Mouse (Mus musculus) heart, postnatal 25 days (tissue): ENCODE measurements at regions not wholly inside any gene's neighbourhood (a gene's known extent, or its start where the extent isn't known, plus 50 kb on each side); places are given as distances from the start of the nearest gene placed in this dataset.

ENCODE experiments used
- DNase-seq: peaks from one replicate; pipeline ENCODE4 v3.0.0; 2022; ENCODE audit warnings: low spot score
- intact Hi-C: fragments of 180-260 bp; cut with DNase I; formaldehyde crosslinking; loops from one replicate; pipeline ENCODE4 v1.15.1; 2025

DNA sequence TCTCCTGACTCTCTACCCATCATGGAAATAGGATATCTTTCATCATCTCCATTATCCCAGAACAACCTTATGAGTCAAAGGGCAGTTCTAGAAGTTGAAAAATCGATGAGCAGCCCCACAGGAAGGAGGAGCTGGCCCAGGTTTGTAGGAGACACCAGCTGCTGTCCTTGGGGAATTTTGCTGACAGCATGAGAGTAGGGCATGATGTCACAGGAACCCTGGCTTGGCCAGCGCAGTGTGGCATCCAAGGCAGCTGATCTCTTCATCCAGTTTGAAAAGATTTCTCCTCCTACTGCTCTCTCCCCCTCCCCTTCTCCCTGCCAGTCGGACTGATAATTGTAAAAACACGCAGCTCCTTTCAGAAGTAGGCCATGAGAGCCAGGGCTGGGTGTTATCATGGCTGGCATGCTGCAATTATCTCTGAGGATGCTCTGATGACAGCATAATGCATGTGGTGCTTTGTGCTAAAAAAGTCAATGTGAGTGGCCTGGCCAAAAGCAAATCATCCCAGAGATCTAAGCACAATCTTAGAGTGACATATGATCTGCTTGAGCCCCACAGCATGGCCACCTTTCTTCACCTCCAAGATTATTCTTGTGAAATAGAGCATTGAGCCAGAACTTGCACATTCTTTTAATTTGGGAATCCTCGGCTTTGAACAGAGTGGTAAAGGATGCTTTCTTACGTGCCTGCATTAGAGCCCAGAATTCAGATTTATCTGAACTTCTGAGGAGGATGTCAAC, 54.2 kb downstream of the Gjd2 start:
- no peak for DNase-seq
- intact Hi-C loops: no loop called here

DNA sequence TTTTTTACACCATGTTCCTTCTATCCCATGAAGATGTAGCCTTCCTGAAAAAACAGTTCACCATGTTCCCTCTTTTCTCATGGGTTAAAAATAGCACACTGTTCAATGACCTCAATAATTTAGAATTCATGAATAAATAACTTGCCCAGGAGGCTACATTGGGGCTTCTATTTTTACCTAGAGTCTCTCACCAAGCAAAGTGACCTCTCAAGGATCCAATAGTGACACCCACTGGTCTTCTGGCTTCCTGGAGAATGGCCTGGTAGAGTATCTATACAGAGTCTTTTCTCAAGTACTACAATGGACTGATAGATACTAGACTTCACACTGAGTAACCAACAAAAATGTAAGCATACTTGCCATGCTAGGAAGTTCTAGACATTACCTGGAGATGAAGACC, 60.9 kb downstream of the Gjd2 start:
- no peak for DNase-seq
- intact Hi-C loops: loop anchor here (2.0 kb wide), 1 partner anchor 86 kb away; no protein-coding TSS in a partner anchor

DNA sequence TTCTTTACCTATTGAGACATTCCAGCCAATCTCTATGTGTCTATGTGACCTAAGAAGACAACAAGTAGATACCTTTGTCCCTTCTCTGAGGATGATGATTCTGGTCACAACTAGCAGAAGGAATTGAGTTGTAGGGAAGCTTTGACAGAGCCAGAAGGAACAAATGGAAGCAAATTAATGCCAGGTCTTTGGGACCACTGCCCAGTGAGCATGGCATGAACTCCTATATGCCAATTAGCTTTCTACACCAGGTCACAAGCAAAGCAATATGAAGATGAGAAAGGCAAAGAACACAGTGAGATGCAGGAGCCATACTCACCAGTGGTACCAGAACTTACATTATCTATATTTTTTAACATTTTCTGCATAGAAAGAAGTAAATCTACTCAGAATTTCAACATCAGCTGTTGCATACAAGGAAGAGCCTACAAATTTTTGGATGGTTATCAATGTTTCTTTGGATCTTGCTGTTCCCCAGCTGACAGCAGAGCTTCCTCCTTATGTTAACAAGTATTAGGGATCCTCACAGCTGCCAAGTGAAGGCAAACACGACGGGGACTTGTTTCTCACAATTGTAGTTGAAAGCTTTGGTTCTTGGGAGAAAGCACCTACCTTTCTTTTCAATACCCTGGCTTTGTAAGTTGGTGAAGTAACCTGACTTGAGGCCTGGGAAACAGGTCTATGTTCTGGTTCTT, 64.0 kb downstream of the Gjd2 start:
- intact Hi-C loops: no loop called here

GRCm38 (mm10) chr2:113931689-113932088, 81.7 kb downstream of the Gjd2 start:
- no peak for DNase-seq
- intact Hi-C loops: no loop called here

More for the DNA sequence above, 64.0 kb downstream of the Gjd2 start:
- no peak for DNase-seq

- intact Hi-C loops: no loop called here
- DNase-seq: no peak
These were observed 82.5 kb downstream of the Gjd2 start for GRCm38 (mm10) chr2:113930948-113931347.

DNA sequence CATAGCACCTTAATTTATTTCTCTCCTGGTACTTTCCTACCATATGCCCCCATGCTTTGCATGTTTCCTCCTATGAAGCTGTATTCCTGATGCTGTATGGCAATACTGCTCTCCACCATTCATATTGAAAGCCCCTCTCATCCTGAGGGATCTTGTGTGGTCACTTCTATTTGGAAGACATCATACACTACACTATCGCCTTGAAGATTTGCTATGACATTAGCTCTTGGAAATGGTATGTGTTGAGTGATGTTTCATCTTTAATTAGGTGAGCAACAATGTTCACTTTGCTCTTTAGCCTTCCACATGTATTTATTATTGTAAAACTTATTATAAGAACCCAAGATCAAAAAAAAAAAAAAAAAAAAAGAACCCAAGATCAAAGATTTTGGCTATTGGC, 81.2 kb upstream of the Arhgap11a start:
- no peak for DNase-seq
- intact Hi-C loops: no loop called here

GRCm38 (mm10) chr2:113924138-113924537, 75.7 kb upstream of the Arhgap11a start:
- no peak for DNase-seq

DNA sequence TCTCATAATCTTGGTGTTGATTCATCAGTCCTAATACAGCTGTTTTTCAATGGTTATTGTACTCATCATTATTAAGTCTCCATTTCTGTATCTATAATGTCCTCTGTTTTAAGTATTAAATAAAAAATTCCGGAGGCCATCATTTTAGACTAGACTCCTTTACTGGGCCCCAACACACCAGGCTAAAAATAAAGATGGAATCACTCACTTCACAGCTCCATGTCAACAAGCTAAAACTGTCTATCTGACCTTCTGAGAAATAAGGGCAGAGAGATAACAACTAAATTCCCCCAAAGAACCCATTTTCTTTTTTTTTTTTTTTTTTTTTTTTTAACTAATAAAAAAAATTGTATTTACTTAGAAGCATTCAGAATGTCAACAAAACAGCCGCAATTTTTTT, 70.5 kb upstream of the Arhgap11a start:
- no peak for DNase-seq
- intact Hi-C loops: no loop called here

More at GRCm38 (mm10) chr2:113924138-113924537, 75.7 kb upstream of the Arhgap11a start:
- intact Hi-C loops: no loop called here

DNA sequence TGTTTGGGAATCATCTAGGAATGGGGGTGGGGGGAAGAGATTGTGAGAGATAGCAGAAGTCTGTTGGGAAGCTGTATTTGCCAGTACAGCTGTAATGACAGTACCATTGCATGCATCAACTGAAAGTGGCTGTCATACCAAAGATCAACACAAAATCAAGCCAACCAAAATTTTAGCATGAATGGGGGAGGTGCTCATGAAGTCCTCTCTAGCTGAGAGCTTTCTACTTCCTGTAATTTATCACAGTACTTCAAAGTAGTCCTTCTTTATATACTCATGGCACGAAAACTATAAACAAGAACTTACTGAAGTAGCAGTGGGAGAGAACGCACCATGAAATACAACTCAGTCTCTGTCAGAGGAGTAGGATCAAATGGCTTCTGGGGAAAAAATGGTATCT, 65.8 kb upstream of the Arhgap11a start:
- intact Hi-C loops: no loop called here
- DNase-seq: no peak

DNA sequence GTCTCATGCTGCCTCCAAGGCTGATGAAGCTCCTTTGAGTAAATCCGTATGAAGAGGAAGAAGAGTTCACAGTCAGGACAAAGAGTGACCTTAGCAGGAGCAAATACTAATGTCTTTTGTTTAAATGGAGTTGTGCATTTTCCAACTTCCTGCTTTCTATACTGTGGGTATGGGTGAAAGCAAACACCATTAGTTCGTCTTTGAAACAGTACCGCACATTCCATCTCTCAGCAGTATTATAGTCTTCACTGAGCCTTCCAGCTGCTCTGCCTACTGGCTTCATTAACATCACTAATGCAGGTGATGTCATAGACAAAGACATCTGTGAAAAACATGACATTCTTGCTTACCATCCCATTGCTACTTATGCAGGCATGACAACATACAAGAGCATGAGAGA, 62.7 kb upstream of the Arhgap11a start:
- DNase-seq: no peak
- intact Hi-C loops: no loop called here

DNA sequence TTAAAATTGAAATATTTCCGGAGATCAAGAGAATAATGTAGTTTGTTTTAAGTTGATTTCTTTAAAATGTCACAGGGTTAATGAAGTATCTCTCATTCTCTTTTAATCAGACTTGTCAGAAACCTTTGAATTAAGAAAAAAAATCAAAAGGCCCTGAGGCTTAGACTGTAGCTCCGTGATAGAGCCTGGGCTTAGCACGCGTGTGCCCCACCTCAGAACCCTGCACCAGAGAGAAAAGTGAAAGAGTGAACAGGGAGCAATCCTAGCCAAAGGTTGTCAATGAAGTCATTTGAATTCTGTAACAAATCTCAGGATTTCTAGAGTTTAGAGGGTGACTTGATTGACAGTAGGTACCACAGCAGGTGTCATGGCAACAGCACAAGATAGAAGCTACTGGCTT, 61.0 kb upstream of the Arhgap11a start:
- DNase-seq: no peak
- intact Hi-C loops: no loop called here

- intact Hi-C loops: no loop called here
- DNase-seq: no peak
These were observed 60.2 kb upstream of the Arhgap11a start for GRCm38 (mm10) chr2:113908636-113909035.

GRCm38 (mm10) chr2:113904414-113904813, 56.0 kb upstream of the Arhgap11a start:
- intact Hi-C loops: no loop called here
- no peak for DNase-seq

DNA sequence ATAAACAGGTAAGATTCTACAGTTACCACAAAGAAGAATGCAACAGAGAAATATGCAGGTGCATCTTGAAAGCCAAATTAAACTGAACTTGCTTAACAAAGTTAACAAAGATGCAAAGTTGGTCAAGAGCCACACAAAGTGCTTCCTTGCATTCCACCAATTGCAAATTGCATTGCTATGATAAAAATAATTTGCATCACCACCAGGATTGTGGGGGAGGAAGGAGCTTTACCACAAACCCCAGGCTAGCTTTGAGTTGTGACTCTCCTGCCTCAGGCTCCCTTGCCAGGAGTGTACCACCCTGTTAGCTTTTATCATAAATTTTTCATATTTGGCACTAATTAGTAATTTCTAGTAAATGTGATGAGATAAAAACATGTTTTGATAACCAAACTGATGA, 55.4 kb upstream of the Arhgap11a start:
- DNase-seq: no peak
- intact Hi-C loops: no loop called here

- intact Hi-C loops: no loop called here
- DNase-seq: no peak
These were observed 54.6 kb upstream of the Arhgap11a start for GRCm38 (mm10) chr2:113903006-113903545.

DNA sequence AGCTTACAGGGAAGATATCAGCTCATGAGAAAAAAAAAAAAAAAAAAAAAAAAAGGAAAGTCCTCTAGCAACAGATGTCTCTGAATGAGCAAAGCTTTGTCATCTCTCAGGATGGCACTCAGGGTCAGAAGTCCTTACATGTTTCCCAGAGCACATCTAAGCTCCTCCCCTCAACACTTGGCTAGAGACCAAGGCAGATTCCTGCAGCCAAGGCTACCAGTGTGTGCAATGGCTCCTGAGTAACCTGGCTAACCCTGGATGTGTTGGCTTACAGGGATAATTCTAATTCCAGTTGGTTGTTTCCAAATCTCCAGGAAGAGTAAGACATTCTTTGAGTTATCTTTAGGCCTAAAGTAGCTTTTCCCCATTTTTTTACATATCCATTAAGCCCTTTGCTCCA, 53.9 kb upstream of the Arhgap11a start:
- intact Hi-C loops: no loop called here
- DNase-seq: no peak

DNA sequence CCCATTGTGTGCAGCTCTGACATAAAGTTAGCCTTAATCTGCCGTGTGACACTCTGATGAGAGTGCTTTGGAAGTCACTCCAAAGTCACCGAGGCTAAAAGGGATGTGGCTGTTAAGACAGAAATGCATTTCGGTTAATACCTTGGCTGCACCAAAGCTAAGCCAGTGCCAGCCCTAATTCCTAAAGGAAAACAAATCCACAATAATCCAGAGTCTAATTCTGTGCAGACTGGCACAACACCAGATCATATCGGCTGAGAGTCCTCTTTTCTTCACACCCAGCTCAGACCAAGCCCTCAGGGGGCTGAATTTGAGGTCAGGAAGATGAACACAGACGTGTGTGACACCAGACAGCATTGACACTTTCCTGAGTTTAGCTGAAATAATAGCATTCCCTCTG, 52.0 kb upstream of the Arhgap11a start:
- DNase-seq: no peak
- intact Hi-C loops: no loop called here

DNA sequence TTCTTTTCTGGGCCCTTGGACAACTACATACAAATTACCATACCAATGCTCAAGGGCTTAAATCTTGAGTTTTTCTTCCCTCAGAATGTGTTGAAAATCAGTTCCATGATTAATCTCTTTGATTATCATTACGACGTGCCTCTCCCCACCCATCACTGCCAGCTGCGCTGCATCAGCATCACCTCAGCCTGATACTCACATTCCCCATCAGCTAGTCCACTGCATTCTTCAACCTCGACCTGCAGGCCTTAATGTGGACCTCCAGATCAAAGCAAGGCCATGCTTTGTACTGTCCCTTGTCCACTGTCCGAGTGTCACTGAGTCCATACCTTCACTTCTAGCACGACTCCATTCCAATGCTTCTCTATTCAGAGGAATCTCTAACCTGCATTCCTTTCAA, 50.3 kb upstream of the Arhgap11a start:
- no peak for DNase-seq
- intact Hi-C loops: no loop called here
